Mouse (Mus musculus) liver, adult 2 months (tissue): ENCODE data around the gene Triobp.

Source experiments
- CTCF ChIP-seq: fragments of 200-500 bp; IDR thresholded peaks from 2 replicates; pipeline ENCODE4 v1.5.1; 2011; ENCODE audit warnings: low read depth, low read length, control low read depth
- POLR2A ChIP-seq: fragments of 200-500 bp; IDR thresholded peaks from 2 replicates; pipeline ENCODE4 v1.6.1; 2011; ENCODE audit warnings: low read length, control low read depth; ENCODE audit not compliant: insufficient read depth; ENCODE audit errors: extremely low read depth

DNA sequence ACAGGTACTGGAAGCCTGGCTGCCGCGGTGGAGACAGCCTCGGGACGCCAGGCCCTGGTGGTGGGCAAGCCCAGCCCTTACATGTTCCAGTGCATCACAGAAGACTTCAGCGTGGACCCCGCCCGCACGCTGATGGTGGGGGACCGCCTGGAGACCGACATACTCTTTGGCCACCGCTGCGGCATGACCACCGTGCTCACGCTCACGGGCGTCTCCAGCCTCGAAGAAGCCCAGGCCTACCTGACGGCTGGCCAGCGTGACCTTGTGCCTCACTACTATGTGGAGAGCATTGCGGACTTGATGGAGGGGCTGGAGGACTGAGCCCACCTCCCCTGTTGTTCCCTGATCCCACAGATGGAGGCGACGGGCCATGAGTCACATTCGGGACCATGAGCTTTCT, 29.4 kb upstream of the Triobp start:
- TF ChIP-seq POLR2A (no peak), CTCF (no peak)
